Mouse (Mus musculus): ENCODE data around the gene Epdr1.

Epdr1 gene

DNA sequence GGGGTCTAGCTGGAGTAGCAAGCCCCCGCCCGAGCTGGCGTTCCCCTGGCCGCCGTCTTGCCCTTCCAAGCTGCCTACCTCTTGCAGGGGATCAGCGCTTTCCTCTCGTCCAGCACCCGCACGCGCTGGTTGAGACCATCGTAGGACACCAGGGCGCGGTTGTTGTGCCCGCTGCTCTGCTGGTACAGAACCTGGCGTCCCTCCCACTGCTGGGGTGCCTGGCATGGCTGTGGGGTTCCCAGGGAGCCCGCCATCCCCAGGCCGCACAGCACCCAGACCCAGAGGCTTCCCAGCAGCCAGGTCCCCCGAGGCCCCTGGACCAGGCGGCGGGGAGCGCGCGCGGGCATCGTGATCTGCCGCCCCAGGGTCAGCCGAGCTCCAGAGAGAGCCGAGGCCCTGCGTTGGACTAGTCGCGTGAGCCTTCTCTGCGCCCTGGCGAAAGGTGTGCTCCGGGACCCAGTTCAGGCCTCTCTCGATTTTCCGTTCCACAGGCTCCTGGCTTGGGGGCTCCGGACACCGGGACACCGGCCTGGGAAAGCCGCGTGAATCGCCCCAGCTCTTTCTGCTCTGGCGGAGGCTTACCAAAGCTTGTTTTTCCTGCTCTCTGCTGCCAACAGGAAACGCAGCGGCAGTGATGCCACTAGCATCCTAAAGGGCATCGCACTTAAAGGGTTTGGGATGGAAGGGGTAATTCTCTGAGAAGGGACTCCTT lies at the start of gene Epdr1:
Gene Epdr1, minus strand, starts transcription at position 712 of the 712 bp plus-strand sequence.
- in situ Hi-C loops (cut with MboI; ENCODE audit: low pct_unique_long_range_greater_than_20kb in 1 of 2, low sequenced_read_pairs in 2 of 2, unreplicated experiment in 1 of 2): no loop called here

- in situ Hi-C loops (cut with MboI; ENCODE audit: low pct_unique_long_range_greater_than_20kb in 1 of 2, low sequenced_read_pairs in 2 of 2, unreplicated experiment in 1 of 2): no loop called here
These were observed 48.8 kb upstream of the Epdr1 start for GRCm38 (mm10) chr13:19668355-19669140.

- in situ Hi-C loops (cut with MboI; ENCODE audit: low pct_unique_long_range_greater_than_20kb in 1 of 2, low sequenced_read_pairs in 2 of 2, unreplicated experiment in 1 of 2): no loop called here
These were observed 32.7 kb upstream of the Epdr1 start for GRCm38 (mm10) chr13:19652405-19652804.

DNA sequence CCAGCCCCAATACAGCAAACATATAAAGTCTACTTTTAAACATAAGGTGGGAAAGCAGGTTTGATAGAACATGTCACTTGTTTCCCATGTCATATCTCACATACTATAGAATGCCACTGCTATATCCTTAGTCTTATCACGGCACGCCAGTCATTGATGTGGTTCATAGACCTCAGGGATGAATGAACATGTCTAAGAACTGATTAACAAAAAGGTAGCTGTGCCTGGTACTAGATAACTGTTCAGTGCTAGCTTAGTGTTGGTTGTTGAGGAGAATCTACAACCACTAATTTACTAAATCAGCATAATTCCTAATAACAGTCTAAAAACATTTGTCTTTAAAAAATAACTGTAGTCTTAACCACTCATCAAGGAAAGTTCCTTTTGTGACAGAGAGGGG lies 30.1 kb upstream of the Epdr1 start:
- in situ Hi-C loops (cut with MboI; ENCODE audit: low pct_unique_long_range_greater_than_20kb in 1 of 2, low sequenced_read_pairs in 2 of 2, unreplicated experiment in 1 of 2): loop anchor here in 1 of 2 experiments (25.0 kb wide), 1 partner anchor 488 kb away; no protein-coding TSS in a partner anchor

DNA sequence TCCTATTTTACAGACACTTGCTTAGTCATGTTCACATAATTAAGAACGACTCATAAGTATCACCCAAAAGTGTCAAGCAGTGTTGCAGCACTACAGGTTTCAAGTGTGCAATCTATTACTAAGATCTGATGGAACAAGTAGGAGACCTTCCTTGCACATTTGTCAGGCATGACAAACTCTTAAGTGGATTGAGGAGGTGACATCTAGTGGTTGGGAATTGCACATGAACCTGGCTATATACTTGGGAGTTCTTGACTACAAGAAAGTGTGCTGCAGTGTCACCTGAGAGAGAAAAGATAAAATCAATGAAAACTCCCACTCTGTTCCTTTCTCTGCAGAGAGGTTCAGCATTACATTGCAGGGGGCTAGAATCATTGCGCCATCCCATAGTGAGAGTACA lies 24.5 kb upstream of the Epdr1 start:
- in situ Hi-C loops (cut with MboI; ENCODE audit: low pct_unique_long_range_greater_than_20kb in 1 of 2, low sequenced_read_pairs in 2 of 2, unreplicated experiment in 1 of 2): loop anchor here in 1 of 2 experiments (25.0 kb wide), 1 partner anchor 482 kb away; no protein-coding TSS in a partner anchor

DNA sequence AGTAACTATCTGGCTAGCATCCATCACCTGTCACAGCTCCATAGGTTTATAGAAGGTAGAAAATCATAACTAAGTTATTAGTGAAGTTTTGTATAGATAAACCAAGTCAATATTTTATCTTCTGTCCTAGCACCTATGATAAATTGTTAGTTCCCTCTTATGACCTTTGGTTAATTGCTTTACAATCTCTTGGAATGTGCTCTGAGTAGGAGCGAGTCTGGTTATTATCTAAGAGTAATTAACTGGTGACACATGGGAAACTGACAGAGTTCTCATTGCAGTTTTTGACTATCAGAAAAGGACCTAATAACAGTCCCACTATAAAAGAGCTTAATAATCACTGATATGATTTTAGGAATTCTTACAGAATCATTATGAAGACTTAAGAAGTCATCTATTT lies 23.8 kb upstream of the Epdr1 start:
- in situ Hi-C loops (cut with MboI; ENCODE audit: low pct_unique_long_range_greater_than_20kb in 1 of 2, low sequenced_read_pairs in 2 of 2, unreplicated experiment in 1 of 2): loop anchor here in 1 of 2 experiments (25.0 kb wide), 1 partner anchor 481 kb away; no protein-coding TSS in a partner anchor

DNA sequence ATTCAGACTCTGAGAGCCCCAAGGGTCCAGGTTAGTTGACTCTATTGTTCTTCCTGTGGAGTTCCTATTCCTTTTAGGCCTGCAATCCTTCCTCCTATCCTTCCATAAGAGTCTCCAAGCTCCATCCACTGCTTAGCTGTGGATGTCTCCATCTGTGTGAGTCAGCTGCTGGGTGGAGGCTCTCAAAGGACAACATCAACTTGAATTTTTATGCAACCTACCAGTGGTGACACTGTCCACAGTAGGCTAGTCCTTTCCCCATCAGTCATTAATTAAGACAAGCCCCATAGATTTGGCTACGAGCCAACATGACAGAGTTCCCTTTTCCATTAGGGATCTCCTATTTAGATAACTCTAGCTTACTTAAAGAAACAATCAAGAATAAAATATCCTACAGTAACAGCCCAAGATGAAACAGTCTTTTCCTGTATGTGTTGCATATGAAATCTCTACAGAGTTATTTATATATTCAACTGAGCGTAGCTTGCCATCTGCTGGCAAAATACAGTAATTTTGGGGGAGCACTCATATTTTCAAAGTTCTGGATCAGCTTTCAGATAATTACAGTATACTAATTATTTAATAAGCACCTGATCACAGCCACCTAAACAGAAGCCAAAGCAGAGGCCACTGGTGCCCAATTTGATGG lies 20.6 kb upstream of the Epdr1 start:
- in situ Hi-C loops (cut with MboI; ENCODE audit: low pct_unique_long_range_greater_than_20kb in 1 of 2, low sequenced_read_pairs in 2 of 2, unreplicated experiment in 1 of 2): loop anchor here in 1 of 2 experiments (25.0 kb wide), 1 partner anchor 478 kb away; no protein-coding TSS in a partner anchor

DNA sequence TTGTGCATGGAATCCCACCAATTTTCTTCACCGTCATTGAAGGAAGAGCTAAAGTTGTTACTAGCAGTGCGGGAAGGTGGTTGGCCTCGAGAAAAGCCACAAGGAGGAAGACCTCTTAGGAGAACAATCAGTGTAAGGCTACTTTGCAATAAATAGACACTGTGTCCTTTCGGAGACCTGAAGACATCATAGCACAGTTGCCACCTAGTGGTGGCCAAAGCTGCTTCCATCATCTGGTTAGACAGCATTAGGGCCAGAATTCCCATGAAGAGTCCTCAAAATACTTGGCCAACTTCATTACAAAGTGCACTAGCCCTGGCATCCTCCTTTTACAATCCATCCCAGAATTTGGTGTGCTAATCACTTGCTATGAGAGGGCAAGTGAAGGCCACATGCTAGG lies 16.4 kb upstream of the Epdr1 start:
- in situ Hi-C loops (cut with MboI; ENCODE audit: low pct_unique_long_range_greater_than_20kb in 1 of 2, low sequenced_read_pairs in 2 of 2, unreplicated experiment in 1 of 2): loop anchor here (10.0 to 25.0 kb wide), 4 partner anchors 171 to 474 kb away; no protein-coding TSS in a partner anchor

- in situ Hi-C loops (cut with MboI; ENCODE audit: low pct_unique_long_range_greater_than_20kb in 1 of 2, low sequenced_read_pairs in 2 of 2, unreplicated experiment in 1 of 2): loop anchor here (10.0 to 25.0 kb wide), 4 partner anchors 166 to 469 kb away; no protein-coding TSS in a partner anchor
These were observed 11.3 kb upstream of the Epdr1 start for GRCm38 (mm10) chr13:19630768-19631709.

GRCm38 (mm10) chr13:19626473-19626872 lies 6.7 kb upstream of the Epdr1 start:
- in situ Hi-C loops (cut with MboI; ENCODE audit: low pct_unique_long_range_greater_than_20kb in 1 of 2, low sequenced_read_pairs in 2 of 2, unreplicated experiment in 1 of 2): loop anchor here (10.0 to 25.0 kb wide), 2 partner anchors 102 to 464 kb away; no protein-coding TSS in a partner anchor

DNA sequence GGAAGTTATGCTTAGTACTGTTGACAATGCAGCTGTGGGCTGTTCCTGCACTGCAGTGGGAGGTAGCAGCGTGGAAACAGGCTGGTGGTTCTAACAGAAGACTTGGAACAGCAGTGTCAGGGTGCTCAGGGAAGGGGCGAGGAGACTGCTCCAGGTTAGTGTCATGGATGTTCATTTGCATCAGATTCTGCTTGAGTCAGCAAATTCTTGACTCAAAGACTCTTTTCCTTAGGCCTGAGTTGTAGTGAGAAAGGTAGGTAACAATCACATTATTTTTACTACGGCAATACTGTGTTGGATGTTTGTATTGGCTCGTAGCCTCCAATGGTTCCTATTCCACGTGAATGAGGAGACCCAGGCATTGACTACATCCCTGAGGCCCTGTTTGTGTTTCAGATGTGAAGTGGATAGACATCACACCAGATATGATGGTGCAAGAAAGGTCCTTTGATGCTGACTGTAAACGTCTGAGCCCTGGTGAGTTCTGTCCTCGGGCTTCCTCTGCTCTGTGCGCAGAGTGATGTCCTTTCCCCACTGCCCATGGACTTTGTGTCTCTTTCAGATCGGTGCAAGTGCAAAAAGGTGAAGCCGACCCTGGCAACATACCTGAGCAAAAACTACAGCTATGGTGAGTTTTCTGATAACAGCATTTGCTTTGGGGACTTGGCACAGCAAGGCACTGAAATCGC lies 5.0 kb upstream of the Epdr1 start:
- in situ Hi-C loops (cut with MboI; ENCODE audit: low pct_unique_long_range_greater_than_20kb in 1 of 2, low sequenced_read_pairs in 2 of 2, unreplicated experiment in 1 of 2): loop anchor here (10.0 to 25.0 kb wide), 2 partner anchors 100 to 462 kb away; no protein-coding TSS in a partner anchor

GRCm38 (mm10) chr13:19623228-19623905 lies 3.6 kb upstream of the Epdr1 start:
- in situ Hi-C loops (cut with MboI; ENCODE audit: low pct_unique_long_range_greater_than_20kb in 1 of 2, low sequenced_read_pairs in 2 of 2, unreplicated experiment in 1 of 2): loop anchor here in 1 of 2 experiments (10.0 kb wide), 1 partner anchor 99 kb away; no protein-coding TSS in a partner anchor

- in situ Hi-C loops (cut with MboI; ENCODE audit: low pct_unique_long_range_greater_than_20kb in 1 of 2, low sequenced_read_pairs in 2 of 2, unreplicated experiment in 1 of 2): loop anchor here in 1 of 2 experiments (10.0 kb wide), 1 partner anchor 98 kb away; no protein-coding TSS in a partner anchor
These were observed 3.0 kb upstream of the Epdr1 start, which contains the start of gene Sfrp4 for GRCm38 (mm10) chr13:19622573-19623227. Sfrp4 (plus strand) TSS chr13:19623104.

GRCm38 (mm10) chr13:19618841-19619215 lies 899 bp downstream of the Epdr1 start:
- in situ Hi-C loops (cut with MboI; ENCODE audit: low pct_unique_long_range_greater_than_20kb in 1 of 2, low sequenced_read_pairs in 2 of 2, unreplicated experiment in 1 of 2): no loop called here

DNA sequence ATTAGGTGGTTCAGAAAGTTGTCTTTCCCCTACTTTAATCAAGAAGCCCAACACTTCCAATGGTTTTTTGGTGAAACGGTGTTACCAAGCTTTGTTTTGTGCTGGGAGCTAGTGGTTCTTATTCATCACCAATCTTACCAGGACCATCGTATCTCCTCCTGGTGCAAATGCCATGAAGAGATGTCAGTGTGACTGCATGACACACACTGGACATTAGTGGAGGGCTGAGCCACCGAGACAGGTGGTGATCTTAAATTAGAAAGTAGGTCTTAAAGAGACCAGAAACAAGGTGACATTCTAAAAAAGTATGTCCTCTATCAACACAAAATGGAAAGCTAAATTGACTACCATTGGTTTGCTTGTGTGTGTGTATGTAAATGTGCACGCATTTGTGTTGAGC lies 1.6 kb downstream of the Epdr1 start:
- in situ Hi-C loops (cut with MboI; ENCODE audit: low pct_unique_long_range_greater_than_20kb in 1 of 2, low sequenced_read_pairs in 2 of 2, unreplicated experiment in 1 of 2): no loop called here

GRCm38 (mm10) chr13:19614311-19614710 lies 5.4 kb downstream of the Epdr1 start:
- in situ Hi-C loops (cut with MboI; ENCODE audit: low pct_unique_long_range_greater_than_20kb in 1 of 2, low sequenced_read_pairs in 2 of 2, unreplicated experiment in 1 of 2): no loop called here
